Mouse (Mus musculus) left cerebral cortex, adult 2 months (tissue): Measurements from ENCODE around the gene Spata31d1b. TPM values are rescaled to one million over a fixed set of nuclear protein-coding genes. Genes with fewer than 3 reads are reported as not detected.
A peak's percentile ranks its signal among the peaks of the same experiment; 100 is the strongest.
"Not testable (repeated sequence)": the region's sequence is repeated elsewhere in the genome, so short reads cannot be mapped to it uniquely, and the experiment has no call there.

Experiments
- DNase-seq, 2 experiments: peaks; one replicate each; pipeline ENCODE4 v3.0.0; 2021 to 2022; ENCODE audit warnings: low spot score in 2 of 2, mixed read lengths in 1 of 2; ENCODE audit errors: extremely low spot score in 1 of 2
- H3K27ac ChIP-seq: fragments of 200-600 bp; 2 replicates; pipeline ENCODE4 v1.8.1; 2022
- H3K4me3 ChIP-seq: fragments of 200-600 bp; 2 replicates; pipeline ENCODE4 v1.8.1; 2022
- CTCF ChIP-seq: fragments of 200-600 bp; IDR thresholded peaks from 2 replicates; pipeline ENCODE4 v1.8.1; 2022; ENCODE audit warnings: antibody characterized with exemption, mild to moderate bottlenecking, moderate library complexity
- intact Hi-C: fragments of 180-260 bp; cut with DNase I; formaldehyde crosslinking; loops from one replicate; pipeline ENCODE4 v1.15.1; 2025
- long read RNA-seq, 2 experiments: library from polyadenylated mRNA; stranded (forward); transcript quantifications; one replicate each; pipeline ENCODE4 v2.0.0; 2021; ENCODE audit warnings: borderline mapping rate in 2 of 2
- total RNA-seq, 2 experiments: library from RNA; stranded (reverse); gene quantifications; 2 replicates each; pipeline ENCODE4 v1.2.3; 2021

The Spata31d1b gene
- total RNA-seq, result under 1 TPM in 1 of 2 experiments, not detected in 1; 0.09 TPM
- long read RNA-seq, experiment 1, result 0 reads
- long read RNA-seq, experiment 2, result 0 reads

- H3K27ac ChIP-seq, DNase-seq, H3K4me3 ChIP-seq, intact Hi-C loops: not testable (repeated sequence)
Observed at GRCm38 (mm10) chr13:59711984-59712383, at the start of gene Spata31d1b. TSS of gene Spata31d1b (plus strand) at chr13:59712284.

GRCm38 (mm10) chr13:59663939-59664712, 48.0 kb upstream of the Spata31d1b start:
- Histone ChIP-seq H3K4me3 (no peak overlapping the region), H3K27ac (no peak overlapping the region)
- intact Hi-C loops, result no loop called here
- DNase-seq, result no peak
- no peak for TF ChIP-seq CTCF

- intact Hi-C loops, result no loop called here
- Histone ChIP-seq H3K4me3 (no peak overlapping the region), H3K27ac (no peak overlapping the region; the same call in 1 of the 2 replicates)
- DNase-seq, result no peak
- no peak for TF ChIP-seq CTCF
Observed at GRCm38 (mm10) chr13:59667763-59668162, 44.3 kb upstream of the Spata31d1b start.

- TF ChIP-seq CTCF, result no peak
- Histone ChIP-seq H3K27ac (peak overlapping the region; percentile 45), H3K4me3 (no peak overlapping the region)
- intact Hi-C loops, result no loop called here
- DNase-seq, result no peak
Observed at GRCm38 (mm10) chr13:59668501-59669093, 43.5 kb upstream of the Spata31d1b start.

GRCm38 (mm10) chr13:59669946-59670345, 42.1 kb upstream of the Spata31d1b start:
- H3K27ac ChIP-seq, result peak overlapping the region; percentile 26; the same call in 1 of the 2 replicates
- intact Hi-C loops, result no loop called here
- DNase-seq, result no peak

GRCm38 (mm10) chr13:59671521-59671920, 40.6 kb upstream of the Spata31d1b start:
- DNase-seq, result no peak
- H3K4me3 ChIP-seq, result no peak overlapping the region
- TF ChIP-seq CTCF, result no peak
- intact Hi-C loops, result no loop called here
- no peak overlapping the region for H3K27ac ChIP-seq

More at GRCm38 (mm10) chr13:59669946-59670345, 42.1 kb upstream of the Spata31d1b start:
- H3K4me3 ChIP-seq, result no peak overlapping the region
- TF ChIP-seq CTCF, result no peak

GRCm38 (mm10) chr13:59672248-59672647, 39.8 kb upstream of the Spata31d1b start:
- no peak overlapping the region for H3K27ac ChIP-seq
- intact Hi-C loops, result no loop called here
- TF ChIP-seq CTCF, result no peak
- no peak for DNase-seq
- H3K4me3 ChIP-seq, result no peak overlapping the region

GRCm38 (mm10) chr13:59673597-59673996, 38.5 kb upstream of the Spata31d1b start:
- intact Hi-C loops, result no loop called here
- no peak for TF ChIP-seq CTCF
- H3K4me3 ChIP-seq, result no peak overlapping the region
- DNase-seq, result no peak
- no peak overlapping the region for H3K27ac ChIP-seq

GRCm38 (mm10) chr13:59674215-59674614, 37.9 kb upstream of the Spata31d1b start:
- intact Hi-C loops, result no loop called here
- TF ChIP-seq CTCF, result no peak
- H3K27ac ChIP-seq, result peak overlapping the region; percentile 84; the same call in 1 of the 2 replicates
- no peak for DNase-seq
- H3K4me3 ChIP-seq, result peak overlapping the region; percentile 84

- peak in 1 of 2 experiments; percentile 31 for DNase-seq
- TF ChIP-seq CTCF, result no peak
- Histone ChIP-seq H3K27ac (peak overlapping the region; percentile 84; the same call in 1 of the 2 replicates), H3K4me3 (peak overlapping the region; percentile 84)
- intact Hi-C loops, result loop anchor here (5.0 kb wide), 1 partner anchor 53 kb away; no protein-coding TSS in a partner anchor
Observed at GRCm38 (mm10) chr13:59674761-59675150, 37.3 kb upstream of the Spata31d1b start.

- Histone ChIP-seq H3K27ac (peak within 1 kb of the TSS; percentile 84), H3K4me3 (peak within 1 kb of the TSS; percentile 84)
- intact Hi-C loops, result loop anchor here (5.0 kb wide), 1 partner anchor 52 kb away; no protein-coding TSS in a partner anchor
- TF ChIP-seq CTCF, result no peak; the same call in 1 of the 2 replicates
- DNase-seq, result peak; percentile 38 to 44
Observed at GRCm38 (mm10) chr13:59675151-59676011, 36.7 kb upstream of the Spata31d1b start, which contains the start of gene Golm1. TSS of gene Golm1 (minus strand) at chr13:59675811.
